Mouse (Mus musculus): Measurements from ENCODE around the gene Carm1.
A peak's percentile ranks its signal among the peaks of the same experiment; 100 is the strongest.

GRCm38 (mm10) chr9:21592703-21593121 is 46.0 kb downstream of the Carm1 start, which contains the start of the genes Timm29 and Yipf2:
- TF ChIP-seq CTCF (IDR thresholded peaks at IDR 0.05; ENCODE audit: low read depth, low read length) (no peak), POLR2A (IDR thresholded peaks at IDR 0.05; ENCODE audit: borderline replicate concordance, low read depth, low read length) (peak; percentile 47; the same call in 1 of the 2 replicates)

Data from bone marrow macrophage, adult 2 months (primary cell).